Mouse (Mus musculus) myocyte (in vitro differentiated cells): ENCODE results near the gene Tmem210.

Source experiments
- CEBPB ChIP-seq: IDR thresholded peaks from 2 replicates; pipeline ENCODE4 v1.6.1; 2011; ENCODE audit warnings: mild to moderate bottlenecking, moderate library complexity; ENCODE audit not compliant: poor library complexity, insufficient read depth, severe bottlenecking
- E2F4 ChIP-seq: IDR thresholded peaks from one replicate; pipeline ENCODE4 v1.6.1; 2011; ENCODE audit warnings: mild to moderate bottlenecking, control low read depth, moderate library complexity; ENCODE audit not compliant: insufficient read depth
- MAX ChIP-seq: IDR thresholded peaks from one replicate; pipeline ENCODE4 v1.6.1; 2011; ENCODE audit warnings: low read depth, mild to moderate bottlenecking, control low read depth
- MYOD1 ChIP-seq, 3 experiments: IDR thresholded peaks; one replicate each; pipeline ENCODE4 v1.6.1; 2011; ENCODE audit warnings: control low read depth in 2 of 3, low read depth in 2 of 3, mild to moderate bottlenecking in 2 of 3, moderate library complexity in 1 of 3; ENCODE audit not compliant: insufficient read length in 2 of 3, control insufficient read depth in 1 of 3
- MYOG ChIP-seq, 3 experiments: IDR thresholded peaks; one replicate each; pipeline ENCODE4 v1.6.1; 2011; ENCODE audit warnings: control low read depth in 2 of 3, low read depth in 2 of 3, mild to moderate bottlenecking in 2 of 3; ENCODE audit not compliant: insufficient read length in 2 of 3, control insufficient read depth in 1 of 3, insufficient read depth in 1 of 3
- POLR2A ChIP-seq: IDR thresholded peaks from one replicate; pipeline ENCODE4 v1.6.1; 2011; ENCODE audit warnings: low read depth, mild to moderate bottlenecking, control low read depth, moderate library complexity; ENCODE audit not compliant: insufficient read length
- POLR2AphosphoS2 ChIP-seq: IDR thresholded peaks from one replicate; pipeline ENCODE4 v1.6.1; 2011; ENCODE audit warnings: low read depth, control low read depth; ENCODE audit not compliant: insufficient read length
- REST ChIP-seq: IDR thresholded peaks from one replicate; pipeline ENCODE4 v1.6.1; 2011; ENCODE audit warnings: mild to moderate bottlenecking, control low read depth, moderate library complexity; ENCODE audit not compliant: insufficient read depth, insufficient read length
- TCF12 ChIP-seq: IDR thresholded peaks from one replicate; pipeline ENCODE4 v1.6.1; 2011; ENCODE audit warnings: mild to moderate bottlenecking, control low read depth; ENCODE audit not compliant: poor library complexity, insufficient read depth, severe bottlenecking
- USF1 ChIP-seq: IDR thresholded peaks from one replicate; pipeline ENCODE4 v1.6.1; 2011; ENCODE audit warnings: low read depth, mild to moderate bottlenecking, control low read depth, moderate library complexity

DNA sequence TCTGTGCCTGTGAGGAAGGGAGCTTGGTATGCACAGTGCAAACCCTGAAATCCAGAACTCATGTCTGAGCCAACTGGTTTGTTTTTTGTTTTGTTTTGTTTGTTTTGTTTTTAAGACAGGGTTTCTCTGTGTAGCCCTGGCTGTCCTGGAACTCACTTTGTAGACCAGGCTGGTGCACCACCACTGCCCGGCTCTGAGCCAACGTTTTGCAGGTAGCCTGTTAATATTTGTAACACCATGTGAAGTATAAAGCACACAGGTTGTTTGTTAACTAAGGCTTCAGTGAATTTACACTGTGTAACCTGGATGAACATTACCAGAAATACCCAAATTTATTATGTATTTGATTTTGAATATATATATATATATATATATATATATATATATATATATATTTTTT, 38.1 kb downstream of the Tmem210 start:
- no peak for TF ChIP-seq POLR2A
- TF ChIP-seq CEBPB: no peak
- no peak for TF ChIP-seq MYOG (IDR thresholded peaks at IDR 0.05; ENCODE audit: control insufficient read depth in 1 of 3, insufficient read depth in 1 of 3, insufficient read length in 2 of 3, low read depth in 2 of 3)
- no peak for TF ChIP-seq TCF12
- TF ChIP-seq MYOD1 (IDR thresholded peaks at IDR 0.05; ENCODE audit: control insufficient read depth in 1 of 3, insufficient read length in 2 of 3, low read depth in 2 of 3): no peak
- TF ChIP-seq E2F4: no peak
- TF ChIP-seq USF1: no peak
- TF ChIP-seq MAX: no peak
- TF ChIP-seq REST: no peak
- no peak for TF ChIP-seq POLR2AphosphoS2
